ENCODE assay signal across 7 mouse cellular contexts in genomic region chr11:97310895-97311631, GRCm38 (mm10). TPM values are rescaled to one million over a fixed set of nuclear protein-coding genes. Genes with fewer than 3 reads are reported as not detected.
A peak's percentile ranks its signal among the peaks of the same experiment; 100 is the strongest.
DNase-seq lines count a peak whose midpoint lies in the region; ATAC-seq and TF ChIP-seq lines count a peak whose summit lies in the region.

No protein-coding gene starts in this region.

- TF ChIP-seq CTCF in C2C12 (IDR thresholded peaks at IDR 0.05; ENCODE audit: control insufficient read depth, insufficient read depth, insufficient read length) (no peak), G1E (IDR thresholded peaks at IDR 0.05; ENCODE audit: low read depth, low read length) (no peak)
- peak; percentile 56 for TF ChIP-seq CTCF in hindbrain, postnatal 0 days (IDR thresholded peaks at IDR 0.05; ENCODE audit: low read depth)

- H3K79me3 ChIP-seq in C2C12 (ENCODE audit: low read depth) = peaks cover 2% of the 10 kb centered on the region

- peaks cover 34% of the 10 kb centered on the region for H3K4me1 ChIP-seq in G1E (ENCODE audit: insufficient read depth, low read depth, low read length)
- H3K4me1 ChIP-seq in forebrain, embryonic 12.5 days = peaks cover 22% of the 10 kb centered on the region
- no peaks in the 10 kb centered on the region; the same call in 1 of the 2 replicates for H3K4me1 ChIP-seq in hindbrain, postnatal 0 days (ENCODE audit: insufficient read depth, low read length)
- H3K4me1 ChIP-seq in lung, embryonic 16.5 days (replicated peaks; ENCODE audit: control insufficient read depth, insufficient read depth, low read length) = peaks cover 16% of the 10 kb centered on the region
- peaks cover 15% of the 10 kb centered on the region for H3K4me1 ChIP-seq in stomach, embryonic 15.5 days

- peaks cover 10% of the 10 kb centered on the region for H3K79me2 ChIP-seq in C2C12 (ENCODE audit: control insufficient read depth, insufficient read depth)

- peak overlapping the region; percentile 70 for H3K4me2 ChIP-seq in forebrain, embryonic 12.5 days
- H3K4me2 ChIP-seq in hindbrain, postnatal 0 days (ENCODE audit: low read depth, low read length) = peak overlapping the region; percentile 66
- peak overlapping the region; percentile 73 for H3K4me2 ChIP-seq in lung, embryonic 16.5 days (ENCODE audit: low read depth, low read length)
- H3K4me2 ChIP-seq in stomach, embryonic 15.5 days = peak overlapping the region; percentile 82

- H3K9ac ChIP-seq in forebrain, embryonic 12.5 days = peak overlapping the region; percentile 22
- H3K9ac ChIP-seq in hindbrain, postnatal 0 days (replicated peaks; ENCODE audit: low read length) = no peak overlapping the region
- H3K9ac ChIP-seq in lung, embryonic 16.5 days (ENCODE audit: low read length) = peak overlapping the region; percentile 68
- H3K9ac ChIP-seq in stomach, embryonic 15.5 days = no peak overlapping the region

- H3K4me3 ChIP-seq in C2C12 (ENCODE audit: insufficient read depth, poor library complexity, severe bottlenecking) (peak overlapping the region; percentile 48), G1E (ENCODE audit: low read depth, low read length) (peak overlapping the region; percentile 7; the same call in 1 of the 2 replicates)
- peak overlapping the region; percentile 42 for H3K4me3 ChIP-seq in forebrain, embryonic 12.5 days (replicated peaks)
- H3K4me3 ChIP-seq in hindbrain, postnatal 0 days (ENCODE audit: low read length) = no peak overlapping the region
- peak overlapping the region; percentile 40 for H3K4me3 ChIP-seq in lung, embryonic 16.5 days (ENCODE audit: low read length)
- H3K4me3 ChIP-seq in stomach, embryonic 15.5 days (replicated peaks) = peak overlapping the region; percentile 45

- no peaks in the 10 kb centered on the region for H3K27me3 ChIP-seq in C2C12 (ENCODE audit: control insufficient read depth, insufficient read depth, insufficient read length)
- no peaks in the 10 kb centered on the region for H3K27me3 ChIP-seq in G1E (ENCODE audit: insufficient read depth, low read length)
- H3K27me3 ChIP-seq in forebrain, embryonic 12.5 days = peaks cover 10% of the 10 kb centered on the region
- no peaks in the 10 kb centered on the region for H3K27me3 ChIP-seq in hindbrain, postnatal 0 days (ENCODE audit: insufficient read depth, low read length)
- H3K27me3 ChIP-seq in lung, embryonic 16.5 days (ENCODE audit: control insufficient read depth, insufficient read depth, low read depth, low read length) = no peaks in the 10 kb centered on the region
- H3K27me3 ChIP-seq in stomach, embryonic 15.5 days (replicated peaks) = no peaks in the 10 kb centered on the region

- H3ac ChIP-seq in C2C12 (ENCODE audit: control insufficient read depth, insufficient read length, low read depth) = peak overlapping the region; percentile 66

- WGBS in forebrain, embryonic 12.5 days = 7% methylated on average over 18 of the region's 18 CpGs
- 6% methylated on average over 18 of the region's 18 CpGs for WGBS in hindbrain, postnatal 0 days
- WGBS in lung, embryonic 16.5 days = 5% methylated on average over 18 of the region's 18 CpGs
- WGBS in stomach, embryonic 15.5 days = 5% methylated on average over 18 of the region's 18 CpGs

- ATAC-seq in G1E (ENCODE audit: extremely low read depth, insufficient number of reproducible peaks, low FRiP score, poor library complexity, severe bottlenecking) = no peak
- no peak for ATAC-seq in forebrain, embryonic 12.5 days (ENCODE audit: low FRiP score)
- ATAC-seq in hindbrain, postnatal 0 days = no peak
- ATAC-seq in lung, embryonic 16.5 days (ENCODE audit: low read depth) = no peak
- ATAC-seq in stomach, embryonic 15.5 days (ENCODE audit: insufficient read depth, low FRiP score, low read depth) = no peak

- DNase-seq in G1E (ENCODE audit: low spot score) = no peak
- peak; percentile 65 for DNase-seq in hindbrain, postnatal 0 days (ENCODE audit: low spot score)
- no peak for DNase-seq in thymus, postnatal 36 days

- H3K36me3 ChIP-seq in C2C12 (ENCODE audit: control insufficient read depth, insufficient read depth) (no peaks in the 10 kb centered on the region), G1E (replicated peaks) (no peaks in the 10 kb centered on the region)
- H3K36me3 ChIP-seq in forebrain, embryonic 12.5 days (replicated peaks) = no peaks in the 10 kb centered on the region
- no peaks in the 10 kb centered on the region for H3K36me3 ChIP-seq in hindbrain, postnatal 0 days (ENCODE audit: insufficient read depth, low read length)
- H3K36me3 ChIP-seq in lung, embryonic 16.5 days (ENCODE audit: control insufficient read depth, insufficient read depth, low read length) = no peaks in the 10 kb centered on the region
- H3K36me3 ChIP-seq in stomach, embryonic 15.5 days = no peaks in the 10 kb centered on the region

- H3K27ac ChIP-seq in forebrain, embryonic 12.5 days = no peak overlapping the region; the same call in 1 of the 2 replicates
- peak overlapping the region; percentile 1 for H3K27ac ChIP-seq in hindbrain, postnatal 0 days
- peak overlapping the region; percentile 91 for H3K27ac ChIP-seq in lung, embryonic 16.5 days (ENCODE audit: low read length)
- H3K27ac ChIP-seq in stomach, embryonic 15.5 days = peak overlapping the region; percentile 78

- H3K9me3 ChIP-seq in G1E (replicated peaks) = no peaks in the 10 kb centered on the region
- H3K9me3 ChIP-seq in forebrain, embryonic 12.5 days = no peaks in the 10 kb centered on the region
- no peaks in the 10 kb centered on the region for H3K9me3 ChIP-seq in hindbrain, postnatal 0 days (ENCODE audit: low read length)
- H3K9me3 ChIP-seq in lung, embryonic 16.5 days (ENCODE audit: control insufficient read depth, low read length) = no peaks in the 10 kb centered on the region
- H3K9me3 ChIP-seq in stomach, embryonic 15.5 days = no peaks in the 10 kb centered on the region

TF ChIP-seq in C2C12, 6 proteins besides CTCF, POLR2A, EP300 and RAD21:
- TF ChIP-seq FOSL1 (IDR thresholded peaks at IDR 0.05; ENCODE audit: insufficient read depth, low read length, poor library complexity, severe bottlenecking) = no peak
- no peak for TF ChIP-seq MYOD1 (IDR thresholded peaks at IDR 0.05; ENCODE audit: control insufficient read depth, insufficient read length, low read depth)
- peak; percentile 80 for TF ChIP-seq CEBPB (IDR thresholded peaks at IDR 0.05; ENCODE audit: low read depth)

RNA-seq across cellular contexts. Expression of gene Mrpl45, which starts 4.5 kb away (rescaled TPM):
- 48.5 TPM for polyA plus RNA-seq in C2C12 (2012; fragmentation: generic; extraction: Trizol)
- total RNA-seq in G1E (2014; fragmentation: Nextera tagmentation) = 77.5 and 85.1 TPM in 2 replicates
- 46.3 and 46.8 TPM in 2 replicates for total RNA-seq in G1E (2017)
- polyA plus RNA-seq in G1E (2012) = 8.3 and 13.1 TPM in 2 replicates
- 51.3 and 53.3 TPM in 2 replicates for polyA plus RNA-seq in forebrain, embryonic 12.5 days (2016; fragmentation: Nextera tagmentation; extraction: Ambion mirVana)
- total RNA-seq in hindbrain, postnatal 0 days (2014; rRNA removed) = 21.2 and 22.5 TPM in 2 replicates
- polyA plus RNA-seq in hindbrain, postnatal 0 days (2015; fragmentation: Nextera tagmentation; extraction: Ambion mirVana) = 35.1 and 39.5 TPM in 2 replicates
- 42.2 and 43.0 TPM in 2 replicates for polyA plus RNA-seq in lung, embryonic 16.5 days (2015; fragmentation: Nextera tagmentation; extraction: Ambion mirVana)
- 41.5 and 46.4 TPM in 2 replicates for polyA plus RNA-seq in stomach, embryonic 15.5 days (2015; fragmentation: Nextera tagmentation; extraction: Ambion mirVana)

RNA-seq across cellular contexts. Expression of gene Npepps, which starts 30.6 kb away (rescaled TPM):
- polyA plus RNA-seq in C2C12 (2012; fragmentation: generic; extraction: Trizol) (37.8 TPM), G1E (2012) (23.5 and 35.8 TPM in 2 replicates)
- total RNA-seq in G1E (2014; fragmentation: Nextera tagmentation) (81.3 and 87.9 TPM in 2 replicates), G1E (2017) (50.2 and 53.6 TPM in 2 replicates)
- 138 and 146 TPM in 2 replicates for polyA plus RNA-seq in forebrain, embryonic 12.5 days (2016; fragmentation: Nextera tagmentation; extraction: Ambion mirVana)
- 35.0 and 69.2 TPM in 2 replicates for total RNA-seq in hindbrain, postnatal 0 days (2014; rRNA removed)
- polyA plus RNA-seq in hindbrain, postnatal 0 days (2015; fragmentation: Nextera tagmentation; extraction: Ambion mirVana) = 99.8 and 102 TPM in 2 replicates
- polyA plus RNA-seq in lung, embryonic 16.5 days (2015; fragmentation: Nextera tagmentation; extraction: Ambion mirVana) = 74.5 and 86.5 TPM in 2 replicates
- 80.9 and 84.7 TPM in 2 replicates for polyA plus RNA-seq in stomach, embryonic 15.5 days (2015; fragmentation: Nextera tagmentation; extraction: Ambion mirVana)

RNA-seq across cellular contexts. Expression of gene Gpr179, which starts 40.8 kb away (rescaled TPM):
- 0.05 TPM for polyA plus RNA-seq in C2C12 (2012; fragmentation: generic; extraction: Trizol)
- not detected in 2 replicates for total RNA-seq in G1E (2014; fragmentation: Nextera tagmentation)
- 0.06 and 0.11 TPM in 2 replicates for total RNA-seq in G1E (2017)
- polyA plus RNA-seq in G1E (2012) = 0.01 and 0.02 TPM in 2 replicates
- polyA plus RNA-seq in forebrain, embryonic 12.5 days (2016; fragmentation: Nextera tagmentation; extraction: Ambion mirVana) = 0.11 and 0.22 TPM in 2 replicates
- total RNA-seq in hindbrain, postnatal 0 days (2014; rRNA removed) = 1.8 and 1.9 TPM in 2 replicates
- 0.61 and 1.0 TPM in 2 replicates for polyA plus RNA-seq in hindbrain, postnatal 0 days (2015; fragmentation: Nextera tagmentation; extraction: Ambion mirVana)
- 0.11 and 0.14 TPM in 2 replicates for polyA plus RNA-seq in lung, embryonic 16.5 days (2015; fragmentation: Nextera tagmentation; extraction: Ambion mirVana)
- polyA plus RNA-seq in stomach, embryonic 15.5 days (2015; fragmentation: Nextera tagmentation; extraction: Ambion mirVana) = 0.19 and 0.21 TPM in 2 replicates

RNA-seq across cellular contexts. Expression of gene Socs7, which starts 51.3 kb away (rescaled TPM):
- polyA plus RNA-seq in C2C12 (2012; fragmentation: generic; extraction: Trizol) (8.1 TPM), G1E (2012) (5.2 and 6.0 TPM in 2 replicates)
- total RNA-seq in G1E (2014; fragmentation: Nextera tagmentation) (14.9 and 49.0 TPM in 2 replicates), G1E (2017) (11.3 and 15.4 TPM in 2 replicates)
- 7.9 and 8.0 TPM in 2 replicates for polyA plus RNA-seq in forebrain, embryonic 12.5 days (2016; fragmentation: Nextera tagmentation; extraction: Ambion mirVana)
- total RNA-seq in hindbrain, postnatal 0 days (2014; rRNA removed) = 49.5 and 59.0 TPM in 2 replicates
- 5.5 and 5.9 TPM in 2 replicates for polyA plus RNA-seq in hindbrain, postnatal 0 days (2015; fragmentation: Nextera tagmentation; extraction: Ambion mirVana)
- polyA plus RNA-seq in lung, embryonic 16.5 days (2015; fragmentation: Nextera tagmentation; extraction: Ambion mirVana) = 3.2 TPM in 2 replicates
- 3.4 and 3.8 TPM in 2 replicates for polyA plus RNA-seq in stomach, embryonic 15.5 days (2015; fragmentation: Nextera tagmentation; extraction: Ambion mirVana)

Comparison
In these comparisons a context has a peak if more than half of its experiments do, and no peak if none do; other contexts are left out.
1. H3K9ac ChIP-seq: peak in forebrain, embryonic 12.5 days (single experiment) and lung, embryonic 16.5 days (single experiment); none in hindbrain, postnatal 0 days (single experiment) and stomach, embryonic 15.5 days (single experiment).
2. Peak in every context shown above with its lines, with median percentiles within 50 percentile points of each other: H3K4me2 ChIP-seq.